ENCODE assay signal across 1 mouse cellular context in the genomic region with DNA sequence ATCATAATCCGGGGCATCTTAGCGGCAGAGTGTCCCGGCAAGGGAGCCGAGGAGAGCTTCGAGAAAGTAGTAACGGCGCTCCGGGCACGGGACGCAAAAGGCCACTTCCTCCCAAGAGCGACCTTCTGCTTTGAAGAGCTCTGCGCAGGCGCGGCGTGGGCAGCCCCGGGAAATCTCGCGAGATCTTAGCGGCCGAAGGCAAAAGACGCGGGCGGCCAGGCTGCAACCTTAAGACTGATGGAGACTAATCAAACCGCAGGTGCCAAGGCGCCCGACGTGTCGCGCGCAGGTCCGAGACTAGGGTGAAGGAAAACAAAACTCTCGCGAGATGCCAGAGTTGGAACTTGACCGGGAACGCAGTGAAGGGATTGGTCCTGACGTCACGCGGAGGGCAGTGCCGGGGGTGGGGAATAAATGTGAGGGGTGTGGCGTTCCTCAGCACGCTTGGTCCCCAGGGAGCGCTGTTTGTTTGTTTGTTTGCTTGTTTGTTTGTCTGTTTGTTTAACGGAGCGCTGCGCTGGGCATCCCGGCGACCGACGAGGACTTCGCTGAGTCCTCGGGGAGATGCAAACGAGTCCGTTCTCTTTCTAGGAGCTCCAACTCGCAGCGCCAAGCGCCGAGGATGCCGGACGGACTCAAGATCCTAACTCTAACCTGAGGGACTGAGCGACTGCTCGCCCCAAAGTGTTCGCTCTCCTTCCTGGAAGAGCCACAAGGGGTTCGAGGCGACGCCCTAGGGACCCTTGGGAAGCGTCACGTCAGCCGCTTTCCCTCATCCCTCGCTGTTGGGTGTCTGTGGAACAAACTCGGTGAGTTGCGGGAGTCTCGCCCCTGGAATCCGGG.
TF ChIP-seq lines count a peak whose summit lies in the region.

Cdc5l (minus strand) TSS at position 319 of the 843 bp plus-strand sequence.

TF ChIP-seq in CH12.LX, 34 proteins besides CTCF, POLR2A, EP300 and RAD21 (continued from another document):
- peak; percentile 49; the same call in 1 of the 2 replicates for TF ChIP-seq KAT2A (IDR thresholded peaks at IDR 0.05; ENCODE audit: insufficient replicate concordance, low read length)
- TF ChIP-seq TBP (conservative IDR thresholded peaks at IDR 0.05; ENCODE audit: low read depth, low read length), result peak; percentile 83
- no peak for TF ChIP-seq MEF2A (IDR thresholded peaks at IDR 0.05; ENCODE audit: borderline replicate concordance, low read depth, low read length)
- no peak for TF ChIP-seq SMC3 (IDR thresholded peaks at IDR 0.05; ENCODE audit: low read depth, low read length)
- TF ChIP-seq ELF1 (IDR thresholded peaks at IDR 0.05; ENCODE audit: low read depth, low read length), result peak; percentile 80
- TF ChIP-seq ETS1 (conservative IDR thresholded peaks at IDR 0.05; ENCODE audit: low read depth, low read length), result no peak
